Mouse (Mus musculus) macrophage (primary cell): Measurements from ENCODE around the gene Mn1. TPM values are rescaled to one million over a fixed set of nuclear protein-coding genes. Genes with fewer than 3 reads are reported as not detected.

Source experiments
- H3K27ac ChIP-seq: fragments of 350-480 bp; formaldehyde crosslinking; 2 replicates; pipeline ENCODE4 v1.9.0; 2021
- H3K36me3 ChIP-seq: fragments of 350-480 bp; formaldehyde crosslinking; 2 replicates; pipeline ENCODE4 v1.9.0; 2021; ENCODE audit errors: inconsistent target
- H3K4me3 ChIP-seq: fragments of 350-480 bp; formaldehyde crosslinking; 2 replicates; pipeline ENCODE4 v1.9.0; 2021; ENCODE audit errors: inconsistent target
- H3K79me2 ChIP-seq: fragments of 350-480 bp; formaldehyde crosslinking; 2 replicates; pipeline ENCODE4 v1.9.0; 2021; ENCODE audit errors: inconsistent target
- WGBS: methylation state at CpG from one replicate; pipeline ENCODE4 v1.1.7; 2026; ENCODE audit warnings: inconsistent platforms; ENCODE audit not compliant: missing documents; 5-methylcytosine and 5-hydroxymethylcytosine counted together
- polyA plus RNA-seq: library from polyadenylated mRNA; stranded (reverse); fragments of 250-400 nt; gene quantifications from 3 replicates; pipeline ENCODE4 v1.2.4, GENCODE M21; 2018; ENCODE audit warnings: inconsistent platforms
- total RNA-seq, 78 experiments: library from RNA; depleted of rRNA; stranded (reverse); fragments of 250-400 nt; gene quantifications; 1 replicate in 9 of 78; 2 replicates in 24 of 78; 3 replicates in 43 of 78; 4 replicates in 2 of 78; pipeline ENCODE4 v1.2.4; 2018; ENCODE audit warnings: inconsistent platforms in 56 of 78

Mn1 gene
- 1 to 10 TPM in 1 of 26 experiments, under 1 TPM in 3, not detected in 22; 0.04 to 1.3 (median 0.12) TPM for total RNA-seq (2018; cell fraction: chromatin; rRNA removed)
- total RNA-seq (2018; cell fraction: cytosol; rRNA removed) = under 1 TPM in 14 of 26 experiments, not detected in 12; under 0.01 to 0.13 (median 0.05) TPM
- total RNA-seq (2018; cell fraction: nucleus; rRNA removed) = under 1 TPM in 5 of 26 experiments, not detected in 21; 0.11 to 0.60 (median 0.23) TPM
- 0.05 TPM in 1 of 3 replicates, not detected in the others for polyA plus RNA-seq

DNA sequence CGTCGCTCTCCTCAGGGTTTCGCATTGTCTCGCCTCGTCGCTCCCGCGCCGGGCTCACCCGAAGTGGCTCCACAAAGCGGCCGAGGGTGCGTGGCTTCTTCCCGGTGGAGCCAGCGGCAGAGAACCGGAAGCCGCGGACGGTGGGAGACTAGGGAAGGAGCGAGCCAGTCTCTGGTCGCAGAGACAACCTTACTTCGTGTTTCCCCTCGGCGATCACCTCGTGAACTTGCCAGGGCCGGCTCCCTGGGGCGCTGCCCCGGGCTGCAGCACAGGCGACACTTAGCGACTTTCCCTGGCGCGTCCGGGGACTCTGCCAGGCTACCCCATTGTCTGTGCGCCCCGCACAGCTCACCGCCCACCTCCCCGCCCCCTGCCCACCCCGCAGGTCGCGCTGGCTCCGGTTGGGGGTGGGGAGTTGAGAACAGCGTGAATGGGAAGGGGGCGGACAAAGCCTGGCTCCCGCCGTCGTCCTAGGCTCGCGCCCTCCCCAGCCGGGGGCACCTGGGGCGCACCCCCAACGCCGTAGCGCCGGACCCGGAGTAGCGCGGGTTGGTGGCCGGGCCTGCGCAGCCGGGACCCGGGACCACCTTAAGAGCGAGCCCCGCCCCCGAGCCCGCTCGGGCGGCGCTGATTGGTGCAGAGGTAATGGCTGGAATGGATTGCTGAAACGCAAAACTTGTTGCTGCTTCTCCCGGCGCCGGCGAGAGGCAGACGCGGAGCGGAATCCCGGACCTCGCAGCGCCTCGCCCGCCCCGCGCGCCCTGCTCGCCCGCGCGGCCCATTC lies at the start of gene Mn1:
TSS of gene Mn1 (plus strand) at position 772 of the 784 bp plus-strand sequence.
- H3K79me2 ChIP-seq = no peaks in the 10 kb centered on the region
- H3K36me3 ChIP-seq = no peaks in the 10 kb centered on the region
- WGBS = under 1% methylated on average over 81 of the region's 88 CpGs
- no peak within 1 kb of the TSS for H3K4me3 ChIP-seq
- H3K27ac ChIP-seq = no peak within 1 kb of the TSS

DNA sequence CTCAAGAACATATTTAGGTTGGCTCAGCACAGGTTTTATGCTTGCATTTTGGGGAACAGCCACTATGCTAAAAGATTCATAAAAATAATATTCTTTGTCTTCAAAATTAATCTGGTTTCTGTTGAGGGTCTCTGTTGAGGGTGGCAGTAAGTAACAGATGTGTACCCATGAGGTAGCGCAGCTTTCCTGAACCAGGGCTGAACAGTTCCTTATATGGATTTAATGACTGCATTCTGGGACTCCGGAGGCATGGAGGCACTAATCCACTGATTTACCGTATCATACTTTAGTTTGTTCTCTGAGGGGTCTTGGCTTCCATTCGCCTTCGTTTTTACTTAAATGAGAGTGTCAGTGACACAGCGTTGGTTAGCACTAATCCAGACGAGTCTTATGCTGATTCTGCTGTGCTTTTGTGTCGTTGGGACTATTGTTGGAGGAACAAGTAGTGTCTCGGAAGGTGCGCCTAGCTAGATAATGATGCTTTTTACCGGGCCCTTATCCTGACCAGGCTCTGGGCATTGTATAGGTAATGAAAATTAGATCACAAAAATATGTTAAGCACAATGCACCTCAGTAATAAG lies 49.1 kb upstream of the Mn1 start:
- H3K36me3 ChIP-seq = peaks cover 51% of the 10 kb centered on the region
- H3K27ac ChIP-seq = no peak overlapping the region
- H3K4me3 ChIP-seq = no peak overlapping the region
- 96% methylated on average over 11 of the region's 11 CpGs for WGBS
- H3K79me2 ChIP-seq = peaks cover 18% of the 10 kb centered on the region; the same call in 1 of the 2 replicates

GRCm38 (mm10) chr5:111368576-111368975 lies 48.6 kb upstream of the Mn1 start:
- Histone ChIP-seq H3K4me3 (no peak overlapping the region), H3K79me2 (peaks cover 18% of the 10 kb centered on the region; the same call in 1 of the 2 replicates), H3K27ac (no peak overlapping the region), H3K36me3 (peaks cover 57% of the 10 kb centered on the region)
- 94% methylated on average over 5 of the region's 5 CpGs for WGBS

- WGBS = 86% methylated on average over 4 of the region's 4 CpGs
Measured at GRCm38 (mm10) chr5:111375616-111376015, 41.5 kb upstream of the Mn1 start.

GRCm38 (mm10) chr5:111376276-111377020 lies 40.7 kb upstream of the Mn1 start:
- H3K27ac ChIP-seq = no peak overlapping the region
- H3K79me2 ChIP-seq = no peaks in the 10 kb centered on the region
- no peak overlapping the region for H3K4me3 ChIP-seq
- 97% methylated on average over 24 of the region's 24 CpGs for whole genome bisulfite sequencing
- peaks cover 83% of the 10 kb centered on the region for H3K36me3 ChIP-seq

More at GRCm38 (mm10) chr5:111375616-111376015, 41.5 kb upstream of the Mn1 start:
- peaks cover 83% of the 10 kb centered on the region for H3K36me3 ChIP-seq
- no peak overlapping the region for H3K27ac ChIP-seq
- no peak overlapping the region for H3K4me3 ChIP-seq
- H3K79me2 ChIP-seq = no peaks in the 10 kb centered on the region

GRCm38 (mm10) chr5:111378126-111378993 lies 38.8 kb upstream of the Mn1 start:
- Histone ChIP-seq H3K79me2 (no peaks in the 10 kb centered on the region), H3K27ac (no peak overlapping the region), H3K36me3 (peaks cover 79% of the 10 kb centered on the region), H3K4me3 (no peak overlapping the region)
- 92% methylated on average over 7 of the region's 7 CpGs for WGBS

GRCm38 (mm10) chr5:111383335-111383734 lies 33.8 kb upstream of the Mn1 start:
- Histone ChIP-seq H3K4me3 (no peak overlapping the region), H3K27ac (no peak overlapping the region), H3K79me2 (no peaks in the 10 kb centered on the region), H3K36me3 (peaks cover 81% of the 10 kb centered on the region)
- WGBS = 93% methylated on average over 5 of the region's 5 CpGs

DNA sequence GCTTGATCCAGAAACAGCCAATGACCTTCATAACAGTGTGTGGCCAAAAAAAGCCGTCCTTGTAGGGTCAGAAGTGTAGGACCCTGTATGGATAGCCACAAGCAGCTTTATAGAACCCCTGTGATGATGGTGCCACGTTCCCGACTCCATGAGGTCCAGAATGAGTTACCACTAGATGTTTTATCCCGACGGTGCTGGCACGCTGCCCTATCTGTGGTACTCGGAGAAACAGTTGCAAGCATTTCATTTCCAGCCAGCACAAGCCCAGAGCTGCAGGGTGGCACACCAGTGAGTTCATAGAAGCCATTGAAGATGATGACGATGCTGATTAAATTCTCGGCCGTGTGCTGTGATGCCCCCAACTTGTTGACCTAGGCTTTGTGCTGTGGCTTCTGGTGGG lies 26.3 kb upstream of the Mn1 start:
- 92% methylated on average over 10 of the region's 10 CpGs for WGBS
- H3K27ac ChIP-seq = no peak overlapping the region
- no peaks in the 10 kb centered on the region for H3K79me2 ChIP-seq
- H3K36me3 ChIP-seq = peaks cover 19% of the 10 kb centered on the region
- H3K4me3 ChIP-seq = no peak overlapping the region

GRCm38 (mm10) chr5:111391485-111391884 lies 25.7 kb upstream of the Mn1 start:
- Histone ChIP-seq H3K27ac (no peak overlapping the region), H3K36me3 (peaks cover 14% of the 10 kb centered on the region), H3K4me3 (no peak overlapping the region), H3K79me2 (no peaks in the 10 kb centered on the region)
- WGBS = 56% methylated on average over 6 of the region's 6 CpGs

DNA sequence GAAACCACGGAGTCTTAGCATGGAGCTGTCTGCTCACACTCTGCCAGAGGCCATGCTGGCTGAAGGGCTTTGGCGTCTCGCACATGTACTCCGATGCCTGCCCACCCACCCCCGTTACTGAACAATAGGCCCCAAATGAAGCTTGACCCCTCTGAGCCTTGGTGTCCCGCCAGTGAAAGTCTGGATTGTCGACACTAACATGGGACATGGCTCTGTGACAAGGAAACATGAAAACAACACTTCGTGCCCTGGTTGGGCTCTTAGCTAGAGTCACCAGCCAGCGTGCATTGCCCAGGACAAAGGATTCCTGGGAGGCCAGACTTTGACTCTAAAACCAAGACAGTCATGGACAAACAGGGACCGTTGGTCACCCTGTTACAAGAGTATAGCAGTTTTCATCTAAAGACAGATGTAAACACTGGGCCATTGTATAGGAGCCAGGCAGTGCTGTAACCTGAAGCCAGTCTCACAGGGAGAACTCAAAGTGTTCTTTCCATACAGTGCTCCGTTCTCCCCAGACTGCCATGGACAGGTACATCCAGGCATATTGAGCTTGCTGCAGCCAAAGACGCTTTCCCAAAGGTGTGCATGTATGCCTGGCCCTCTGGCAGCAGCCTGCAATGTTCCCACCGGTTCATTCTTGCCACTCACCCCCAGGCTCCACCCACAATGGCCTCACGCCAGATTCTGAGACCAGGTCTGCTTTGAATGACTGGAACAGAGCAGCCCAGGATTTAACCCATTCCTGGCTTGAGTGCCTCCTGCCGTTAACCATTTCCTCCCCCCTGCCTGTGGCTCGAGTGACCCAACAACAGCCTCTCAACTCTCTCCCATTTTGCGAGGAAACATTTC lies 23.6 kb upstream of the Mn1 start:
- Histone ChIP-seq H3K27ac (no peak overlapping the region), H3K79me2 (no peaks in the 10 kb centered on the region), H3K4me3 (no peak overlapping the region), H3K36me3 (no peaks in the 10 kb centered on the region)
- WGBS = 59% methylated on average over 17 of the region's 17 CpGs

DNA sequence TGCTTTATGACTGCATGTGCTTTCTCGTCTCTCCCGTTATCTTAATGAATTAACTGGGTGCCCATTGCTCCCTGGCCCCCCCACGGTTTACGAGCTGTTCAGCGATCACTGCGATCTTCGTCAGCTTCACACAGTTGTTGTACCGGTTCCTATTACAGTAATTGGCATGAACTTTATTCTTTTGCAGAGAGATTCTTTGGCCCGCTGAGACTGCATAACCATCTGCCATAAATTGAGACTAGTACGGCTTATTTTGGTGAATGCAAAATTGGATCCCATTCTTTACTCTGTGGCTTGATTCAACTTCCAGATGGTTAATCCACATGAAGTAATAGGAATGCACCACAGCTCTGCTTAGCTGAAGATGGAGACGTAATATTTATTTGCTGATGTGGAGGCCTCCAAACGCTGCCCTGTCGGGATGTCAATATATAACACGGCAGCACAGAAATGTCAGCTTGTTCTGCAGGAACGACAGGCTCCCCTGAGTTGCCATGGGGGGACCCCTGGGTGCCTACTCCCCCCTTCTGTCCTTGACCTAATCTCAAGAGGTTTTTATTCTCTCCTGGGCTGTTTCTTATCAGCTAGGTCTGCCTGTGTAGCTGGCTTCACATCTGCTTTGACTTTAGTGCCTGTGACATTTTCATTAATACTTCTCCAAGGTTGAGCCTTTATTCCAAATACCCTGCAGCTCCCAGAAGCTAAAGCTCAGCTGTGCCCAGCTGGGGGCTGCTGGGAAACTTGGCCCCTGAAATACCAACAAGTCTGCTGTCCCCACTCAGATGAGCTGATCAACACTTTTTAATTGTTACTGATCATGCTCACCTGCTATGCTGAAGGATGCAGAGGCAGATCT lies 22.7 kb upstream of the Mn1 start:
- H3K4me3 ChIP-seq = no peak overlapping the region
- H3K27ac ChIP-seq = no peak overlapping the region
- WGBS = 55% methylated on average over 15 of the region's 15 CpGs
- H3K36me3 ChIP-seq = no peaks in the 10 kb centered on the region
- H3K79me2 ChIP-seq = no peaks in the 10 kb centered on the region

DNA sequence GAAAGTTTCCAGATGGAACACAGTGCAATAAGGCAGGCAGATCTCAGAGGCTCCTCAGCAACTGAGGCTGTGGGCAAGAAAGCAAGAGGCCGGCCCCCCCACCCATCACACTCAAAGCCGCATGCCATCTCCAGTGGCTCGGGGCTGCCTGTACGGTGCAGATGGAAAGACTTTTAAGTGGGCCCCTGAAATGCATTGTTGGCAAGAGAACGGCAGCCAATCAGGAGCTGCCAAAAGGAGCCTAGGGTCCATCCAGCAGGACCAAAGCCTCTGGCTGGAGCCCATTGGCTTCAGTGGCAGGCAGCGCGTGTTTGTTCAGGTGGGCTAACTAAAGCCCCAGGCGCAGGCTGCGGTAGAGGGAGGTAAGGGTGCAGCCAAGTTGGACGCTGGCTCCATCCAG lies 21.4 kb upstream of the Mn1 start:
- Histone ChIP-seq H3K36me3 (no peaks in the 10 kb centered on the region), H3K79me2 (no peaks in the 10 kb centered on the region), H3K4me3 (no peak overlapping the region), H3K27ac (no peak overlapping the region)
- WGBS = 92% methylated on average over 10 of the region's 10 CpGs
